Mouse (Mus musculus) kidney, adult 18-20 months (tissue): ENCODE data around the gene Lrrc18.

Experiments
- DNase-seq: peaks from one replicate; pipeline ENCODE4 v3.0.0; 2021

Gene Lrrc18

GRCm38 (mm10) chr14:32991082-32991481 lies at the start of gene Lrrc18:
Gene Lrrc18 (plus strand): TSS chr14:32991382.
- no peak for DNase-seq

DNA sequence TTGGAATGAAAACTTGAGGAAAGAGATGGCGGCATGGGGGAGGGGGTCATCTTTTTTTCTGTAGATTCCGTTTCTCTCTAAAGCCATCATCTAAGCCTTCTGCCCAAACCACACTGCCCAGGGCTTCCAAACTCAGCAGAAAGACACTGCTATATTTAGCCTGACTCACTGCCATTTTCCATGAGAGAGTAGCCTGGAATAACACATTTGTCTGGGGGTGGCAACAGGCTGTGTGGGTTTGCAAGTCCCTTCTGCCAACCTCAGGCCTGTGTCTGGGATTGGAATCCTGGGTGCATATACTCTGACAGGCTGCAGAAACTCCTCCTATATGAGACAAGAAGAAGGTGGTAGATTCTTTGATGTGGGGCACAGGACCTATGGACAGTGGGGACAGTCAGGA lies 43.7 kb upstream of the Lrrc18 start:
- no peak for DNase-seq

DNA sequence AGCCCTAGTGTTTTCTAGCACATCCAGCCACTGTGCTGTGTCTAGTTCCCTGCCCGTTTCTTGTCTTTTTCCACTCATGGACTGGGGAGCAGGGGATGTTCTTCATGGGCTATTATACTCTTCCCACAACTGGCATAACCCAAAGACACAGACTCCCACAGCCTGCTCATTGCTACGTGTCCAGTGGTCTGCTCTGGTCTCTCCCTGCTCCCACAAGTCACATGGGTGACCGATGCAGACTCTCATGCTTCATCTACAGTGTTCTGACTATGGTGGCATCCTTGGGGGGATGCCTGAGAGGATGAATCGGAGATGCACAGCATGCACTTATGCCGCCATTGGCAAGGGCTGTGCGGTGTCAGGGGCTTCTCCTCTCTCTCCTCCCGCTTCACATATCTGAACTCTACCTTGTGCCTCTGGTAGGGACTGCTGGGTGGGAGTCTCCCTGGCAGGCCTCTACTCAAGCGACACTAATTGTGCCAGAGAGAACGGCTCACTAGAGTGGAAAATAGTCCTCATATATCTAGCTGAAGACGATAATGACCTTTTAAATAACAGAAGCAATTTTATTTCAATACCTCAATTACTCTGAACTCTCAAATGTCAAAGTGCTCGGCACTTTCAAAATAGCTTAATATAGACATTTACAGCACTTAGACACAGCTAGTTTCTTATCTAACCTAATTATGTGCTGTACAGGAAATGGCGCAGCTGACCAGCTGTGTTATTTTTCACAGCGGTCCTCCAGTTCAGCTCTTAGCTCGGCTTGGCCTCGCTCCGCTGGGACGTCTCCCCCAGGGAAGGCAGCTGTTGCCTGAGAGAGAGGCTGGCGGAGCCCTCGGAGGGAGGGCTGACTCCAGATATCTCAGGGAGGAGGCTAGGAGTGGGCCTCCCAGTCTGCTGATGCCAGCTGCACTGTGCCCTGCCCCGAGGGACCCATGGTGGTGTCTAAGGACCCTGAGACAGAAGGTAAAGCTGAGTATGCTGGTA lies 40.6 kb upstream of the Lrrc18 start:
- peak; percentile 22 for DNase-seq

DNA sequence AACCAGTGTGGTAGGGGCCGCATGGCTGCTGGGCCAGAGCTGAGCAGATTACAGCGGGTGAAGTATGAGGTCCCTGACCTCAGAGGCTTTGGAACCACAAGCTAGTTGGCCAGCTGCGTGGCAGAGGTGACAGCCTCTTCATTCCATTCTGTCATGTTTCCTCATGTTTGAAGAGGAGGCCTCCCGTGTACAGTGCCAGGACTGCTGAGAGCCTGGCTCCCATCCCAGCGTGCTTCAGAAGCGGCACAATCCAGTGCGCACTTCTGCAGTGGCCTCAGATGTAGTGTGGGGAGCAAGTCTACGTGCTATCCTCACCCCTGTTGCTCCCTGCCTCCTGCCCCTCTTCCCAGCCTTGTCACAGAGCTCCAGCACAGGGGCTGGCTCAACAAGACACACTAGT lies 34.7 kb upstream of the Lrrc18 start:
- no peak for DNase-seq

DNA sequence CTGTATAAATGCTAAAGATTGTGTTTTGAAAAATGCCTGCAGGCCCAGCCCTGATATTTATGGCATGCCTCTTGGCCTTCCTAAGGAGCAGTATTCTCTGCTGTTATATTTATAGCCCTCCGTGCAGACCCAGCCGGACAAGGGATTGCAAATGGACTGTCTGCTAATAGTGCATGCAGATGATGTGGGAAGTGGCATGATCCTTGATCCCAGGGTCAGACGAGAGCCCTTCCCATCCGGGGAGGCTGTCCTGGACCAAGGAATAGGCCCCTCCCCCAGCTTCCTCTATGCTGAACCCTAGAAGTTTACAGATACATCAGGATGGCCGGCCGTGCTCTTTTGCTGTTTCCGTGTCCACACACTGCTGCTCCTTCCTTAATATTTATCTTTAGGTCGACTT lies 32.5 kb upstream of the Lrrc18 start:
- no peak for DNase-seq

DNA sequence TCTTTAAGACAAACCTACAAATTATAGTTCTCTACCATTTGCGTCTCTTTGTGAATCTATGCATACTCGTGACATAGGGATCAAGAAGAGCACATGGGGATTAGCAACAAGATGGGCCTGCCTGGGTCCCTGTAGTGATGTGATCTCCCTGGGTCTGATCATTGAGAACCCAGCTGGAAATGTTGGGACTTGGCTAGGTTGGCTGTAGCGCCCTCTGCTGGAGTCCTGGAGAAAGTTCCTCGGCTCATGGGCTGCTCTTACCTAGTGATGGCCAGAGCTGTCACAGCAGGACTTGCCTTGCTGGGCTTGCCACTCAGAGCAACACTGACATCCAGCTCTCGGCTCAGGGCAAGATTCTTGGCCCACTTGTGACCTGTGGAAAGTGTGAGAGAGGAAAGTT lies 30.7 kb upstream of the Lrrc18 start:
- DNase-seq, result peak; percentile 54

DNA sequence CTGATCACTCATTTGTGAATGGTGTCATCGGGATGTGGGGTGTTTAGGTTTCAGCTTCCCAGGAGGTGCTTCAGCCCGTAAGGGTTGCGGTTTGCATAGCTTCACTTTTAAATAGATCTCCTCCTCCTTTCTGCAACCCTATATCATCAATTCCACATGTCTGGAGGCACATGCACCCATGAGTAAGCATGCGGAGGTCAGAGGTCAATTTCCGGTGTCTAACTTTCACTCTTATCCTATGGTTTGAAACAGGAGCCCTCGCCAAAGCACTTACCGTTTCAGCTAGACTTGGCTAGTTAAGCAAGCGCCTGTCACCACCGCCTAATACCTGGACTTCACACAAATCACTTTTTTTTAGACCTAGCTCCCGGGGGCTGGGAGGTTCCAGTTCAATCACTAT lies 26.4 kb upstream of the Lrrc18 start:
- no peak for DNase-seq

GRCm38 (mm10) chr14:32970700-32971099 lies 20.5 kb upstream of the Lrrc18 start:
- no peak for DNase-seq

DNA sequence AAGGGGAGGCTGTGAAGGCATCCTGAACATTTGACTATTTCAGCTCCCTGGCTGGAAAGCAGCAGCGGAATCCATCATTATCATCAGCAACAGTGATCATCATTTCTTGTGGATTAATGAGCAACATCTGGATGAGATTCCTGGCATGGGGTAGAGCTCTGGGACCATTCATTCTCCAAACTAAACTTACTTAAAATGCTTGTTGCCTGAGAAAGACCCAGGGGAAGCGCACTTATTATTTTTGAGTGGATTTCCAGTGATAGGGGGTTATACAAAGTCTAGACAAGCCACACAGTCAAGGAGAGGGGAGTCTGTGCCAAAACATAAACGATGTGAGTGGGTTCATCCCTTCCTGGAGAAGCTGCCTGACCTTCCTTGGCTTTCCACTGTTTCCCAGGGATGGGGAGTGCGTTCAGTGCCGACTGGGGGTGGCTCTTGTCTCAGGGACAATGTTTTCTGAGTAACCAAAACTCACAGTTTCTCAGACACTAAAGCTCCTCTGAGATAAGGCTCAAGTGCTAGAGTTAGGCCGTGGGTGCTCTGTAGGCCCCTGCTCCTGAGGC lies 6.9 kb upstream of the Lrrc18 start:
- no peak for DNase-seq

DNA sequence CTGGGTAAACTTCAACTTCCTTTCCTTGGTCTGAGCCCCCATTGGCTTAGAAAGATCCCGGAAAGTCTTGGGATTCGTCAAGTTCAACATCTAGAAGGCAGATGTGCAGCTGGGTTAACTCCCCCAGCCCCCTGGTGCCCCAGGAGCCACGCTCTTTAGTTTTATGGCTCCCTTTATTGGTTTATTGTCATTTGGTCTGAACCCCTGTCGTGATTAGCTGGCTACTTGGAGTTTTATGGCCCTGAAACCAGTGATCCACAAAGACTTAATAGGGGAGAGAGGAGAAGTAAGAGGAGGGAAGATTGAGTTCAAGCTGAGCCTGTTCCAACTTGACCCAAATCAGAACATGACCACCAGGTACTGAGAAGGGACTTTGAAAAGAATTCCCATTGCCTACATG lies 4.5 kb upstream of the Lrrc18 start:
- no peak for DNase-seq

DNA sequence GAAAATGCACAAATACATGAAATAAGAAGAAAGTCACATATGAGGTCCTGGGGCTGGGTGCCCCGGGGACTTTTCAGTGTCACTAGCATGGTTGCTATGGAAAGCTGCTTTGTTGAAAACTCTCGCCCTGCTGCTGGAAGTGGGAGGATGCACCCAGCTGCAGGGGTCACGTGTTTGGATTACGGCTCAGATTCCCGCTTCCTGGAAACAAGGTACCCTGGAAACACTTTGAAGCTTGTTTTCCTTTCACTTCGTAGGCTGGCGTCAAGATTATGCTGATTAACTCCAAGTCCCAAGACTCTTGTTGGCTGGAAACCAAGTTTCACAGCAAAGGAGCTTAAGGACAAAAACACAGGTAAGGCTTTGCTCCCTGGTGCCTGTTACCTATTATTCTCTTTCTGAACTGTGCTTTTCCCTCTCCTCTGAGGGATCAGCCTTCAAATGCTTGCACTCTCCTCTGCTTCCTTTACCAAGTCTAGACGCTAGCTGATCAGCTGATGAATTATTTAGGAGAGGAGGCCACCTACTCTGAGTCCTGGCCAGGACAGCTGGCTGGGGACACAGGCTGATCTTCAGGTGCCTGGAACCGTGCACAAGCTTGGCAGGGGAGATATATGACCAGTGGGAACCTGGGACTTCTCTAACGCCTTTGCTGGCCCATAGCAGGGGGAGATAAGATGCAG lies 3.9 kb downstream of the Lrrc18 start:
- peak; percentile 31 for DNase-seq

GRCm38 (mm10) chr14:32999511-32999910 lies 8.3 kb downstream of the Lrrc18 start:
- DNase-seq, result no peak

DNA sequence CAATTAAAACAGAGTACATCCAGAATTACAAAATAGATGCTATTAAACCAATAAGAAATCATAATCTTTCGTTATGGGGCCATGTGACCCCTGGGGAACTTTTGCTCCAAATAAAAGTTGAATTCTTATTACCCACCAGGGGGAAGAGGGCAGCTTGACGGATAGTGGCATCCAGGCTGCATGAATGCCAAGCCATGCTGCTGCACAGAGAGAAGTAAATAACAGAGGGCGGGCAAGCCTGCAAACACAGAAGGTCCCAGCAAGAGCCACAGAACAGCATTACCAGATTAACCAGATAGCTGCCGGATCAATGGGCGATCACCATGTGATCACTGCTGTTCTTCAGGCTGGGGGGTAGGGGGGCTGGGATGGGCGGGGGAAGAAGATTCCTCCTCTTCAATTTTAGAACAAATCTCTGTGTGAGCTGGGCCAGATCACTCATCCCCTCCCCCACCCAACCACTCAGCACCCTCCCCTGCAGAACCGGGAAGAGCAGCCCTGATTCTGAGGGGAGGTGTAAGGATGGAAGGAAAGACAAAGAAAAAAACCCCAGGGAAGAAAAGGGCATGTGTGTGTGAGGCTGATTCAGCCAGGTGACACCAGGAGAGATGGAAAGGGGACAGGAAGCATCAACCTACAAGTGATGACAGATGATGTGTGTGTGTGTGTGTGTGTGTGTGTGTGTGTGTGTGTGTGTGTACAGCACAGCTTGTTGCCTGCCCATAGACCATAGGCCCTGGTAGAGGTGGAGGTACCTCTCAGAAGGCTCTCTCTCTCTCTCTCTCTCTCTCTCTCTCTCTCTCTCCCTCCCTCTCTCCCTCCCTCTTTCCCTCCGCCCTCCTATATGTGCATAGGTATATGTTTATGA lies 9.2 kb downstream of the Lrrc18 start:
- DNase-seq, result no peak

- no peak for DNase-seq
Observed at GRCm38 (mm10) chr14:33005114-33005513, 13.9 kb downstream of the Lrrc18 start.

- no peak for DNase-seq
Observed at GRCm38 (mm10) chr14:33007638-33008037, 16.5 kb downstream of the Lrrc18 start.

- DNase-seq, result no peak
Observed at GRCm38 (mm10) chr14:33019050-33019449, 27.9 kb downstream of the Lrrc18 start.

- no peak for DNase-seq
Observed at GRCm38 (mm10) chr14:33019606-33020005, 28.4 kb downstream of the Lrrc18 start.

GRCm38 (mm10) chr14:33030849-33031248 lies 39.7 kb downstream of the Lrrc18 start:
- DNase-seq, result no peak

GRCm38 (mm10) chr14:33033424-33033823 lies 42.2 kb downstream of the Lrrc18 start:
- peak; percentile 15 for DNase-seq

GRCm38 (mm10) chr14:33035386-33035785 lies 44.2 kb downstream of the Lrrc18 start:
- peak; percentile 13 for DNase-seq

- no peak for DNase-seq
Observed at GRCm38 (mm10) chr14:33036811-33037210, 45.6 kb downstream of the Lrrc18 start.

DNA sequence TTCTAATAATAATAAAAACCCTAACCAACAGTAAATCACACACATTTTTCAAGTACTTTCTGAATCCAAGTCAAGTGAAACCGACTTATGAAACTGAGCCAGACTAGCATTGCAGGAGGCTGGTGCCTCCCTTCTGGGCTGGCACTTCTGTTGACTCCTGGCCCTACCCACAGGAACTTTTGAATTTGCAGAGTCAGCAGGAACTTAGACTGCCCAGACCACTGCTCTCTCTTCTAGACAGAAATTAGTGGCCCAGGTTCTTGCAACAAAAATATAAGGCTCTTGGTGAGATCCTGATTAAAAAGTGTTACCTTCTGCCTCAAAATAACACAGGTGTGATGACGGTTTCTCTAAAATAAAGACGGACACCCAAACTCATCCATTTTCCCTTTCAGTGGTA lies 54.0 kb downstream of the Lrrc18 start:
- no peak for DNase-seq

- DNase-seq, result no peak
Observed at GRCm38 (mm10) chr14:33053441-33053840, 62.3 kb downstream of the Lrrc18 start.
